Comparison of ENCODE assay signal across 16 mouse cellular contexts in genomic region chr2:124015542-124015941, GRCm38 (mm10).
"Had no signal": no experiment of that assay in that cellular context is flagged by ENCODE, and none has a peak within 500 bp of the region (broad histone marks: within the 10 kb centered on the region; RNA-seq: fewer than 3 reads in every experiment).

No protein-coding gene starts in this region.

- H3K4me1 ChIP-seq: limb, embryonic 15.5 days; liver, embryonic 12.5 days; midbrain, embryonic 10.5 days; neural tube, embryonic 15.5 days had no signal

- H3K4me2 ChIP-seq: limb, embryonic 15.5 days; liver, embryonic 12.5 days; lung, embryonic 14.5 days; neural tube, embryonic 15.5 days had no signal

- H3K9me3 ChIP-seq: limb, embryonic 15.5 days; liver, embryonic 12.5 days; midbrain, embryonic 10.5 days; neural tube, embryonic 15.5 days had no signal

- H3K36me3 ChIP-seq: limb, embryonic 15.5 days; liver, embryonic 12.5 days; midbrain, embryonic 10.5 days; neural tube, embryonic 15.5 days had no signal

- H3K9ac ChIP-seq: limb, embryonic 15.5 days; liver, embryonic 12.5 days; lung, embryonic 14.5 days; neural tube, embryonic 15.5 days had no signal

- DNase-seq: kidney, adult 9 months; kidney, postnatal 36 days; layer of hippocampus, adult 9-11 months; layer of hippocampus, postnatal 36 days; lung, embryonic 14.5 days; lung, postnatal 10 days; lung, postnatal 4 days; midbrain, embryonic 14.5 days; thymus, postnatal 4 days had no signal

- H3K27ac ChIP-seq: kidney, postnatal 0 days; limb, embryonic 15.5 days; liver, embryonic 12.5 days; midbrain, embryonic 10.5 days; neural tube, embryonic 15.5 days had no signal

- H3K27me3 ChIP-seq: limb, embryonic 15.5 days; liver, embryonic 12.5 days; neural tube, embryonic 15.5 days had no signal

- ATAC-seq: intestine, postnatal 0 days; liver, embryonic 12.5 days had no signal

- H3K4me3 ChIP-seq: limb, embryonic 15.5 days; liver, embryonic 12.5 days; midbrain, embryonic 10.5 days; myocyte; neural tube, embryonic 15.5 days had no signal
